Comparison of ENCODE assay signal across 8 mouse cellular contexts in genomic region chr9:107556346-107556745, GRCm38 (mm10). TPM values are rescaled to one million over a fixed set of nuclear protein-coding genes. Genes with fewer than 3 reads are reported as not detected.
A peak's percentile ranks its signal among the peaks of the same experiment; 100 is the strongest.
DNase-seq lines count a peak whose midpoint lies in the region; ATAC-seq and TF ChIP-seq lines count a peak whose summit lies in the region.

No protein-coding gene starts in this region.

- peaks cover 5% of the 10 kb centered on the region for H3K79me2 ChIP-seq in heart, adult 2 months (replicated peaks; ENCODE audit: control insufficient read depth, insufficient read depth, low read length)

- H3K36me3 ChIP-seq in heart, adult 2 months (ENCODE audit: control insufficient read depth, insufficient read depth, low read length), result peaks cover 23% of the 10 kb centered on the region
- peaks cover 59% of the 10 kb centered on the region for H3K36me3 ChIP-seq in G1E (replicated peaks)
- H3K36me3 ChIP-seq in hindbrain, postnatal 0 days (ENCODE audit: insufficient read depth, low read length), result peaks cover 33% of the 10 kb centered on the region
- H3K36me3 ChIP-seq in midbrain, embryonic 11.5 days (ENCODE audit: control insufficient read depth, insufficient read depth, low read length), result peaks cover 11% of the 10 kb centered on the region

- peak overlapping the region; percentile 15 for H3K9ac ChIP-seq in heart, adult 2 months (ENCODE audit: low read depth, low read length)
- H3K9ac ChIP-seq in hindbrain, postnatal 0 days (replicated peaks; ENCODE audit: low read length), result 0 out of 2 replicates have a peak overlapping the region, but pooled peaks have one; percentile 2
- peak overlapping the region; percentile 84; the same call in 1 of the 2 replicates for H3K9ac ChIP-seq in midbrain, embryonic 11.5 days (ENCODE audit: low read length)

- no peak for ATAC-seq in G1E (ENCODE audit: extremely low read depth, insufficient number of reproducible peaks, low FRiP score, poor library complexity, severe bottlenecking)
- no peak for ATAC-seq in hindbrain, postnatal 0 days
- no peak for ATAC-seq in midbrain, embryonic 11.5 days (ENCODE audit: low FRiP score)
- ATAC-seq in frontal cortex, adult (ENCODE audit: low TSS enrichment), result no peak

- intact Hi-C loops in heart, adult 2 months (cut with DNase I), result no loop called here
- intact Hi-C loops in heart, postnatal 14 days (cut with DNase I), result no loop called here

- no peaks in the 10 kb centered on the region for H3K9me3 ChIP-seq in G1E (replicated peaks)
- H3K9me3 ChIP-seq in hindbrain, postnatal 0 days (ENCODE audit: low read length), result no peaks in the 10 kb centered on the region
- no peaks in the 10 kb centered on the region for H3K9me3 ChIP-seq in midbrain, embryonic 11.5 days (ENCODE audit: control insufficient read depth, low read length)

- DNase-seq in heart, adult 2 months, result no peak
- DNase-seq in heart, postnatal 14 days, result no peak
- no peak for DNase-seq in G1E (ENCODE audit: low spot score)
- DNase-seq in hindbrain, postnatal 0 days (ENCODE audit: low spot score), result no peak
- no peak for DNase-seq in midbrain, embryonic 11.5 days (ENCODE audit: low spot score, missing footprints)
- DNase-seq in left cerebral cortex, adult 8-10 months (ENCODE audit: low spot score in 2 of 2), result no peak
- DNase-seq in cerebellum, postnatal 25 days, result no peak

- 26% methylated on average over 3 of the region's 3 CpGs for WGBS in heart, adult 2 months
- 89% methylated on average over 3 of the region's 3 CpGs for WGBS in hindbrain, postnatal 0 days
- WGBS in midbrain, embryonic 11.5 days, result 75% methylated on average over 3 of the region's 3 CpGs

- peak overlapping the region; percentile 68 for H3K4me2 ChIP-seq in hindbrain, postnatal 0 days (ENCODE audit: low read depth, low read length)
- H3K4me2 ChIP-seq in midbrain, embryonic 11.5 days, result peak overlapping the region; percentile 93

- TF ChIP-seq EP300 in heart, adult 2 months (IDR thresholded peaks at IDR 0.05; ENCODE audit: insufficient read depth, low read depth, low read length), result 0 out of 2 replicates have a peak, but pooled peaks have one; percentile 14

- TF ChIP-seq CTCF in heart, adult 2 months (IDR thresholded peaks at IDR 0.05), result no peak
- no peak for TF ChIP-seq CTCF in G1E (IDR thresholded peaks at IDR 0.05; ENCODE audit: low read depth, low read length)
- no peak for TF ChIP-seq CTCF in hindbrain, postnatal 0 days (IDR thresholded peaks at IDR 0.05; ENCODE audit: low read depth)

- H3K27me3 ChIP-seq in heart, adult 2 months (ENCODE audit: control insufficient read depth, insufficient read depth, low read length), result no peaks in the 10 kb centered on the region
- H3K27me3 ChIP-seq in G1E (ENCODE audit: insufficient read depth, low read length), result 0 out of 2 replicates have a peak, but pooled peaks cover 2% of the 10 kb centered on the region
- 0 out of 2 replicates have a peak, but pooled peaks cover 5% of the 10 kb centered on the region for H3K27me3 ChIP-seq in hindbrain, postnatal 0 days (ENCODE audit: insufficient read depth, low read length)
- H3K27me3 ChIP-seq in midbrain, embryonic 11.5 days (ENCODE audit: control insufficient read depth, insufficient read depth, low read length), result peaks cover 15% of the 10 kb centered on the region

- H3K4me1 ChIP-seq in heart, adult 2 months (ENCODE audit: control insufficient read depth, insufficient read depth, low read length), result peaks cover 14% of the 10 kb centered on the region
- peaks cover 51% of the 10 kb centered on the region for H3K4me1 ChIP-seq in G1E (ENCODE audit: insufficient read depth, low read depth, low read length)
- peaks cover 28% of the 10 kb centered on the region for H3K4me1 ChIP-seq in hindbrain, postnatal 0 days (ENCODE audit: insufficient read depth, low read length)
- peaks cover 23% of the 10 kb centered on the region for H3K4me1 ChIP-seq in midbrain, embryonic 11.5 days (ENCODE audit: control insufficient read depth, insufficient read depth, low read length)

- peak overlapping the region; percentile 99 for H3K27ac ChIP-seq in heart, adult 2 months
- H3K27ac ChIP-seq in hindbrain, postnatal 0 days, result no peak overlapping the region
- H3K27ac ChIP-seq in midbrain, embryonic 11.5 days (ENCODE audit: low read depth, low read length), result no peak overlapping the region

- peak overlapping the region; percentile 97 for H3K4me3 ChIP-seq in heart, adult 2 months
- peak overlapping the region; percentile 82; the same call in 1 of the 2 replicates for H3K4me3 ChIP-seq in G1E (ENCODE audit: low read depth, low read length)
- no peak overlapping the region for H3K4me3 ChIP-seq in hindbrain, postnatal 0 days (ENCODE audit: low read length)
- no peak overlapping the region for H3K4me3 ChIP-seq in midbrain, embryonic 11.5 days (ENCODE audit: low read depth, low read length)

- TF ChIP-seq POLR2A in heart, adult 2 months (IDR thresholded peaks at IDR 0.05; ENCODE audit: insufficient read depth, low read depth, low read length), result peak; percentile 26; the same call in 1 of the 2 replicates

RNA-seq across cellular contexts. Expression of gene Rassf1, which starts 5.0 kb away (rescaled TPM):
- total RNA-seq in heart, adult 2 months (2021), result 10 to 100 TPM; 12.6 to 13.4 TPM
- 15.5 and 18.5 TPM in 2 replicates for polyA plus RNA-seq in heart, adult 2 months (2012; rRNA removed)
- 10 to 100 TPM; 23.6 to 24.5 TPM for total RNA-seq in heart, postnatal 14 days (2021)
- 15.4 and 19.4 TPM in 2 replicates for total RNA-seq in G1E (2014; fragmentation: Nextera tagmentation)
- 29.5 and 35.4 TPM in 2 replicates for total RNA-seq in G1E (2017)
- polyA plus RNA-seq in G1E (2012), result 10.7 and 12.1 TPM in 2 replicates
- total RNA-seq in hindbrain, postnatal 0 days (2014; rRNA removed), result 17.6 and 20.2 TPM in 2 replicates
- polyA plus RNA-seq in hindbrain, postnatal 0 days (2015; fragmentation: Nextera tagmentation; extraction: Ambion mirVana), result 30.3 and 31.0 TPM in 2 replicates
- 40.5 and 44.0 TPM in 2 replicates for polyA plus RNA-seq in midbrain, embryonic 11.5 days (2014; fragmentation: Nextera tagmentation; extraction: Ambion mirVana)
- total RNA-seq in left cerebral cortex, adult 8-10 months (2022), result 10 to 100 TPM; 15.8 to 18.5 (median 16.9) TPM

RNA-seq across cellular contexts. Expression of gene Tusc2, which starts 6.7 kb away (rescaled TPM):
- 10 to 100 TPM; 31.7 to 39.1 TPM for total RNA-seq in heart, adult 2 months (2021)
- 45.8 and 60.4 TPM in 2 replicates for polyA plus RNA-seq in heart, adult 2 months (2012; rRNA removed)
- total RNA-seq in heart, postnatal 14 days (2021), result 10 to 100 TPM; 27.5 to 27.9 TPM
- total RNA-seq in G1E (2014; fragmentation: Nextera tagmentation) (30.4 and 33.1 TPM in 2 replicates), G1E (2017) (16.0 and 21.3 TPM in 2 replicates)
- 24.4 and 45.3 TPM in 2 replicates for polyA plus RNA-seq in G1E (2012)
- total RNA-seq in hindbrain, postnatal 0 days (2014; rRNA removed), result 128 and 142 TPM in 2 replicates
- polyA plus RNA-seq in hindbrain, postnatal 0 days (2015; fragmentation: Nextera tagmentation; extraction: Ambion mirVana), result 115 and 119 TPM in 2 replicates
- 94.5 and 94.6 TPM in 2 replicates for polyA plus RNA-seq in midbrain, embryonic 11.5 days (2014; fragmentation: Nextera tagmentation; extraction: Ambion mirVana)
- total RNA-seq in left cerebral cortex, adult 8-10 months (2022), result 10 to 100 TPM; 90.7 to 97.1 (median 92.8) TPM

RNA-seq across cellular contexts. Expression of gene Zmynd10, which starts 9.2 kb away (rescaled TPM):
- not detected for total RNA-seq in heart, adult 2 months (2021)
- 0.64 and 1.3 TPM in 2 replicates for polyA plus RNA-seq in heart, adult 2 months (2012; rRNA removed)
- total RNA-seq in heart, postnatal 14 days (2021), result not detected
- total RNA-seq in G1E (2014; fragmentation: Nextera tagmentation) (1.1 TPM in 1 of 2 replicates, not detected in the other), G1E (2017) (6.2 and 7.3 TPM in 2 replicates)
- 1.1 TPM in 2 replicates for polyA plus RNA-seq in G1E (2012)
- 1.8 and 10.9 TPM in 2 replicates for total RNA-seq in hindbrain, postnatal 0 days (2014; rRNA removed)
- 3.5 and 3.7 TPM in 2 replicates for polyA plus RNA-seq in hindbrain, postnatal 0 days (2015; fragmentation: Nextera tagmentation; extraction: Ambion mirVana)
- 0.33 and 0.49 TPM in 2 replicates for polyA plus RNA-seq in midbrain, embryonic 11.5 days (2014; fragmentation: Nextera tagmentation; extraction: Ambion mirVana)
- 1 to 10 TPM; 5.1 to 8.3 (median 6.3) TPM for total RNA-seq in left cerebral cortex, adult 8-10 months (2022)

RNA-seq across cellular contexts. Expression of gene Hyal2, which starts 11.4 kb away (rescaled TPM):
- total RNA-seq in heart, adult 2 months (2021), result 10 to 100 TPM; 40.8 to 43.6 TPM
- polyA plus RNA-seq in heart, adult 2 months (2012; rRNA removed), result 39.2 and 40.2 TPM in 2 replicates
- total RNA-seq in heart, postnatal 14 days (2021), result 10 to 100 TPM; 35.8 to 43.1 TPM
- total RNA-seq in G1E (2014; fragmentation: Nextera tagmentation), result 11.7 and 16.8 TPM in 2 replicates
- total RNA-seq in G1E (2017), result 4.2 and 5.5 TPM in 2 replicates
- polyA plus RNA-seq in G1E (2012), result 28.9 and 33.9 TPM in 2 replicates
- 59.8 and 75.3 TPM in 2 replicates for total RNA-seq in hindbrain, postnatal 0 days (2014; rRNA removed)
- polyA plus RNA-seq in hindbrain, postnatal 0 days (2015; fragmentation: Nextera tagmentation; extraction: Ambion mirVana), result 39.8 and 40.6 TPM in 2 replicates
- 129 and 132 TPM in 2 replicates for polyA plus RNA-seq in midbrain, embryonic 11.5 days (2014; fragmentation: Nextera tagmentation; extraction: Ambion mirVana)
- 10 to 100 TPM; 13.0 to 18.0 (median 15.4) TPM for total RNA-seq in left cerebral cortex, adult 8-10 months (2022)

RNA-seq across cellular contexts. Expression of gene Nprl2, which starts 14.3 kb away (rescaled TPM):
- 10 to 100 TPM; 17.2 to 22.1 TPM for total RNA-seq in heart, adult 2 months (2021)
- polyA plus RNA-seq in heart, adult 2 months (2012; rRNA removed), result 33.6 and 40.9 TPM in 2 replicates
- total RNA-seq in heart, postnatal 14 days (2021), result 10 to 100 TPM; 13.6 to 17.1 TPM
- total RNA-seq in G1E (2014; fragmentation: Nextera tagmentation) (16.3 and 22.6 TPM in 2 replicates), G1E (2017) (18.4 and 35.0 TPM in 2 replicates)
- 1.4 and 1.7 TPM in 2 replicates for polyA plus RNA-seq in G1E (2012)
- 58.6 and 70.5 TPM in 2 replicates for total RNA-seq in hindbrain, postnatal 0 days (2014; rRNA removed)
- 53.0 and 54.6 TPM in 2 replicates for polyA plus RNA-seq in hindbrain, postnatal 0 days (2015; fragmentation: Nextera tagmentation; extraction: Ambion mirVana)
- 39.1 and 43.3 TPM in 2 replicates for polyA plus RNA-seq in midbrain, embryonic 11.5 days (2014; fragmentation: Nextera tagmentation; extraction: Ambion mirVana)
- total RNA-seq in left cerebral cortex, adult 8-10 months (2022), result 10 to 100 TPM; 40.8 to 42.3 (median 41.8) TPM

Comparison
In these comparisons a context has a peak if more than half of its experiments do, and no peak if none do; other contexts are left out.
1. H3K4me3 ChIP-seq: peak in heart, adult 2 months (single experiment) and G1E (single experiment); none in hindbrain, postnatal 0 days (single experiment) and midbrain, embryonic 11.5 days (single experiment).
2. H3K9ac ChIP-seq: peak in every context shown above with its lines; median percentile 84 in midbrain, embryonic 11.5 days; 15 in heart, adult 2 months; 2 in hindbrain, postnatal 0 days.